Mouse (Mus musculus) spleen, postnatal 4 days (tissue): Measurements from ENCODE around the gene Casz1.

Source experiments
- DNase-seq, 2 experiments: peaks; one replicate each; pipeline ENCODE4 v3.0.0; 2022; ENCODE audit warnings: low spot score in 2 of 2

The Casz1 gene

GRCm38 (mm10) chr4:148878192-148878983 is 74.2 kb downstream of the Casz1 start:
- no peak for DNase-seq

- no peak for DNase-seq
These were observed 74.9 kb downstream of the Casz1 start for GRCm38 (mm10) chr4:148878984-148879610.

- no peak for DNase-seq
These were observed 75.4 kb downstream of the Casz1 start for GRCm38 (mm10) chr4:148879631-148880030.

GRCm38 (mm10) chr4:148881001-148881669 is 76.9 kb downstream of the Casz1 start:
- no peak for DNase-seq

- no peak for DNase-seq
These were observed 77.6 kb downstream of the Casz1 start for GRCm38 (mm10) chr4:148881838-148882237.

DNA sequence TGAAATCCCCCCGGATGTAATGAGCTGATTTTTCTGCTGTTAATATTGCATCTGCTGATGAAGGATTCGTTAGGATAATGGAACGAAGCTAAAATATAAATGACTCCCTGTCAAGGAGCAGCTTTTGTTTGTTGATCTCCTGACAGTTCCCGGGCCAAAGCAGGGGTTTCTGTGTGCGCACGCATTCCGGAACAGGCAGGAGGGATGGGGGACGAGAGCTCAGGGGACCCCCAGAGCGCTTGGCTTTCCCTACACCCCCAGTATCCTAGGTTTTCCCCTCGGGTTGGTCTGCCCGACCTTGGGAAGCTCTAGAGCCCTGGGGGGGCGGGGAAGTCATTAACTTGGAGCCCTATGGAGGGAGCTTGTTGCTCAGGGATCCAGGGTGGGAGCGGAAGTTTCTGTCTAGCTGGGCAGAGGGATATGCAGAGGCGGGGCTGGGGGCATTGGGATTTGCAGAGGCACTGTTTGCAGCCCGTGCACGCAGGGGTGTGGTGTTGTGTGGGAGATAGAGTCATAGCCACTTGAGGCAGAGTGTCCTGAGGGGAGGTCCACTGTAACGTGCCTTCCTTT is 78.2 kb downstream of the Casz1 start:
- DNase-seq: no peak

DNA sequence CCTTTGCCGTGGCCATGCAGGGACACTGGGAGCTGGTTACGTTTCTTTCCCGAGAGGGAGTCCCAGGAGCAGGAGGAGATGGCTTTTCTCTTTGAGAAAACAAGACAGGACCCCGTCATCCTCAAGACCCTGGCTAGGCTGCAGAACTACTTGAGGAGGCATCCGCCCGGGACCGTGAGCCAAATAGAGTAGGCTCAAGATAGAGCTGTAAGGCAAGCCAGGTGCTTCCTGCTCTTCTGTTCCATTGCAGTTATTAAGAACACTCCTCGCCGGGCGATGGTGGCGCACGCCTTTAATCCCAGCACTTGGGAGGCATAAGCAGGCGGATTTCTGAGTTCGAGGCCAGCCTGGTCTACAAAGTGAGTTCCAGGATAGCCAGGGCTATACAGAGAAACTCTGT is 80.4 kb downstream of the Casz1 start:
- no peak for DNase-seq

GRCm38 (mm10) chr4:148885401-148885800 is 81.2 kb downstream of the Casz1 start:
- no peak for DNase-seq

- no peak for DNase-seq
These were observed 81.8 kb downstream of the Casz1 start for GRCm38 (mm10) chr4:148885921-148886540.

DNA sequence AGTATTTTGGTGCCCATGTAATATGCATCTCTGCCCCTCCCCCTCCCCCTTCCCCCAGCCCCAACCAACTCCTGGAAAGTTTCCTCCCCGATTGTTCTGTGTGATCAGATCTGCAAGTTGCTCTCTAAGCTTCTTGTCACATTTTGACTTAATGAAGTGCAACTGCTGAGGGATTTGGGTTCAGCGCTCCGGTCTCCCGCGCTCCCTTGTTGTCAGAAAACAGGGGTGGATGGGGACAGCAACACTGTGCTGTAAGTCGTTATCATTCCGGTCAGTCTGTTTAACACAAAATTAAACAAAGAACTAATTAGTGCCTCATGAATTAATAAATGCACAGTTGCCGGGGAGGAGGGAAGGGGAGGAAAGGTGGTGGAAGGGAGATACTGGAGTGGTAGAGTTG is 84.0 kb downstream of the Casz1 start:
- no peak for DNase-seq

GRCm38 (mm10) chr4:148889011-148889410 is 84.8 kb downstream of the Casz1 start:
- no peak for DNase-seq

DNA sequence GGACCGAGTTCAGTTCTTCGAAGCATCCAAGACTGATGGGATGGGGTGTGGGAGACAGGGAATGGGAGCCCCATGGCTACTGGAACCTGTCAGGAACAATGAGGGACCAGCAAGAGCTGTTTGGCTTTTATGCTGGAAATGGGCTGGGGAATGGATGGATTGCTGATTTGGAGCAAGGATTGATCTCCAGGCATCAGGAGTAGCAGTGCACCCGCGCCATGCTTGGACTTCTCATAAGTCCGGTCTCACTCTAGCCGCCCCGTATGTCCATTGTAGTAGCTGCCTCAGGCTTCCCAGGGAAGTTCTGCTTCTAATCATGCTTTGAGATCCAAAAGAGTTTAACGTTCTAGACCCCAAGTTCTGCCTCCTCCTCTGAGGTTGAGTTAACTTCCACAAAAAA is 86.2 kb downstream of the Casz1 start:
- DNase-seq: no peak

DNA sequence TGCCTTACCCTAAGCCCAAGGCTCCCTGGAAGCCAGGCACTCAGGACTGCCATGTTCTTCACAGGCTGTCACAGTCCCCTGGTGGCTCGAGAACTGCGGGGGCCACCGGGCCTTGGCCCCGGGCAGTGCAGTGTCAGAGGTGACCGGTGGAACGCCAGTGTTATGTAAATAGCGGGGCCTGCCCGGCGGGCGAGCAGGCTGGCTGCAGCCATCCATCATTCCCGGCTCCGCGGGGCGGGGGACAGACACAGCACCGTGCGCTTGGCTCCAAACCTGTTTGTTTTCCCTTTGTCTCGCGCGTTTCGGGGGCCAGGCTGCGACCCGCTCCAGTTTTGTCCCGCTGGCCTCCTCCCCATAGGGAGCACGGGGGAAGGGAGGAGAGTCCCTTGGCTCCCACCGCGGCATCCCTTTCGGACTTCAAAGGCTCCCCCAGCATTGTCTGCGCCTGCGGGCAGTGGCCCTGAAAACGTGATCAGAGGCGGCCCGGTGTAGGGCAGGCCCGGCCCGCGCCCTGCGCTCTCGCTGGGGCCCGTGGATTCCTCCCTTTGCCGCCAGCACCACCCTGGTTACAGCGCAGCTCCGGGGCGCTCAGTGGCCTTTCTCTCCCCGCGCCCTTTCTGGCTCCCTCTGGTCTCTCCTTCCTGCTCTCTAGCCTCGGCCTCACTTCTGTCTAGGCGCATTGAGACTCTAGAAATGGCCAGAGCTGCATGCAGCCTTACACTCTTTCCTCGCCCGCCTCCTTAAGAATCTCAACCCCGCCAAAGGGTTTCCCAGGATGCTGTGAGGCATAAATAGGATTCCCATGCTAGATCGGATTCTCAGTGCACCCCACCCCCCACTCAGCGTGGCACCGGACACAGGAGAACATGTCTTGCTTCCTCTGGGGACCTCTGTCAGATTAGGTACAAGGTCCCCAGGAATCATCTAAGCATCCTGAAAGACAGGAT is 86.9 kb downstream of the Casz1 start:
- DNase-seq: no peak

DNA sequence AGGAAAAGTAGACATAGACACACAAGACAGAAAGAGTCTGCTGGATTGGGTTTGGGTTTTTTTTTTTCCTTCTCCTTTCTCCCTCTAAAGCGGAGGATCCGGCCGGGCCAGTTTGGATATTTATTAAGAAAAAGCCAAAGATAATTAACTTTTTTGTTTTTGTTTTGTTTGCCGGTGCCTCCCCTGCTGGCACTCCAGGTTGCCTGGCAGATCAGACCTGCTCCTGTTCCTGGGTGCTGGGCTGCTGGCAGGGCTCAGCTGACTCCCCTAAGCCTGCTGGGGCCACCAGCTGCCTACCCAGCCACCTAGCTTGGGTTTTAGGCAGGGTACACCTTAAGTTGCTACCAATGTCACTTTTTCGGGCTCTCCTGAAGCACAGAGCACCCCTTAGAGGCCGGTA is 91.9 kb downstream of the Casz1 start:
- no peak for DNase-seq

DNA sequence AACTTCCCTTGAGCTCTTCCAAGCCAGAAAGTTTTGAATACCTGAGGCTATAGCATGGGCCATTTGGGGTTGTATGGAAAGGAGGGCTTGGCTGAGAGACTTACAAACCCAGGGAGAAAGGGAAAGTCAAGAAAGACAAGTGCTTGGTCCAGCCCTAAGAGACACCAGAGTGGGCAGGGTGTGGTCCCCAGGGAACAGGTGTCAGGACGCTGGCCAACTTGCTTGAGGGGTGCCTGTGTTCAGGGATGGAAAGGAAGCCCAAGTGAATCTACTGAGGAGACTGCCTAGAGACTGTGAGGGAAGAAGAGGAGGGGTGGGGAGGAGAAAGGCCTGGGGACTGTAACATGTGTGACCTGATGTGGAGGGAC is 95.7 kb downstream of the Casz1 start:
- no peak for DNase-seq

- peak; percentile 71 to 83 for DNase-seq
These were observed 96.3 kb downstream of the Casz1 start for GRCm38 (mm10) chr4:148900295-148901211.

GRCm38 (mm10) chr4:148901275-148902052 is 97.2 kb downstream of the Casz1 start:
- DNase-seq: peak in 1 of 2 experiments; percentile 69

- peak; percentile 63 to 85 for DNase-seq
These were observed 98.9 kb downstream of the Casz1 start for GRCm38 (mm10) chr4:148902919-148903727.
